Mouse (Mus musculus) embryonic stem cell, embryonic (primary cell): Measurements from ENCODE around the gene Bzw2.

ENCODE experiments used
- CTCF ChIA-PET, 4 experiments: fragments of 300-600 bp in 2 of 4; fragments of 350-600 bp in 2 of 4; sonication (Branson Sonifier 250); formaldehyde crosslinking; loops; one replicate each; lab custom pipeline; 2022; ENCODE audit warnings: inconsistent platforms in 2 of 4; lab: Charles Lee
- POLR2A ChIA-PET, 4 experiments: fragments of 300-600 bp in 2 of 4; fragments of 350-600 bp in 2 of 4; sonication (Branson Sonifier 250); formaldehyde crosslinking; loops; one replicate each; lab custom pipeline; 2022; ENCODE audit warnings: antibody characterized with exemption in 4 of 4, inconsistent platforms in 1 of 4; lab: Charles Lee

The Bzw2 gene

GRCm38 (mm10) chr12:36108442-36108841, 49.4 kb downstream of the Bzw2 start:
- CTCF ChIA-PET: interaction anchor here in 2 of 4 experiments (0.5 to 1.4 kb wide), 4 partner anchors 10 to 212 kb away, joined by 3 to 4 read pairs (median 3); no protein-coding TSS in a partner anchor

GRCm38 (mm10) chr12:36103592-36103910, 54.3 kb downstream of the Bzw2 start:
- ChIA-PET POLR2A (interaction anchor here in 1 of 4 experiments (0.6 to 1.3 kb wide), 4 partner anchors 8 to 571 kb away, joined by 3 to 4 read pairs (median 3); no protein-coding TSS in a partner anchor), CTCF (no interaction called here)

More at GRCm38 (mm10) chr12:36108442-36108841, 49.4 kb downstream of the Bzw2 start:
- POLR2A ChIA-PET: interaction anchor here in 3 of 4 experiments (0.6 to 1.5 kb wide), 4 partner anchors 10 to 49 kb away, joined by 3 to 7 read pairs (median 3); partner anchors contain the start of genes Ankmy2 (in 2 of the 3) and Bzw2 (in 1 of the 3)

DNA sequence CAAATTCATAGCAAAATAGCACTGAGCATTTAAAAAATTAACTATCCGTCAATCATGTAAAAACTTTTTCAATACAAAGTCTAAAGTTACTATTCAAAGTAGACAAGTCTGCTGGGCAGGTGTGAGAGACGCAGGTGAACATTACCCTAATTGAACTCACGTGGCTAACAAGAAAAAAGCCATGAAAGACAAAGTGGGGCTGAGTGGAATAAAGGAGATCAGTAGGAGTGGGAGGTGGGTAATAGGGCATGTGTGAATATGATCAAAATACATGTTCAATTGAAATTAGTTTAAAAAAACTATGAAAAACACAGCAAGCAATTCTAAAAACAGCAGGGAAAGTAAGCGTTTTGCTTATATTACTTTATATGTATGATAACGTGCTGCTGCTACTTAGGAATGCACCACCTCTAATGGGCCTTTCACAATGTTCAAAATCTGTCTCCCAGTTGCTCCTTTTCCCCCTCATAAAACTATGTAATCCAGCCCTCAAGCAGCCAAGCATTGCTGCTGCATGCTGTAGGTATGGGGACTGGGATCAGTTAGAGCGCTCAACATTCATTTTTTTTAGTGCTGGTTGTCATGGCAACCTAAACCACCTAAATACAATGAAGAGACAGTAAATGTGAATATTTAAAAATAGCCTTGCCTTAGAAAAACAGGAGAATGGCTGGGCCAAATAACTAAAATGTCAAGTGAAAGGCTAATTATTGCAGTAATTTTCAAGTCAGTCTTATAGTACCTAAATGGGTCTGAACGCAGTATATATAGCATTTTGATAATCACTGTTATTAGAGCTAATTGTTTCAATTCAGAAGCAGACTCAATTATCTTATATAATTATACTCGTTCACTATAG, 54.9 kb downstream of the Bzw2 start:
- ChIA-PET CTCF (no interaction called here), POLR2A (interaction anchor here in 1 of 4 experiments (1.0 to 1.1 kb wide), 2 partner anchors 9 to 21 kb away, joined by 3 read pairs; no protein-coding TSS in a partner anchor)

- CTCF ChIA-PET: no interaction called here
- POLR2A ChIA-PET: no interaction called here
Measured at GRCm38 (mm10) chr12:36095371-36095880, 62.5 kb downstream of the Bzw2 start.

DNA sequence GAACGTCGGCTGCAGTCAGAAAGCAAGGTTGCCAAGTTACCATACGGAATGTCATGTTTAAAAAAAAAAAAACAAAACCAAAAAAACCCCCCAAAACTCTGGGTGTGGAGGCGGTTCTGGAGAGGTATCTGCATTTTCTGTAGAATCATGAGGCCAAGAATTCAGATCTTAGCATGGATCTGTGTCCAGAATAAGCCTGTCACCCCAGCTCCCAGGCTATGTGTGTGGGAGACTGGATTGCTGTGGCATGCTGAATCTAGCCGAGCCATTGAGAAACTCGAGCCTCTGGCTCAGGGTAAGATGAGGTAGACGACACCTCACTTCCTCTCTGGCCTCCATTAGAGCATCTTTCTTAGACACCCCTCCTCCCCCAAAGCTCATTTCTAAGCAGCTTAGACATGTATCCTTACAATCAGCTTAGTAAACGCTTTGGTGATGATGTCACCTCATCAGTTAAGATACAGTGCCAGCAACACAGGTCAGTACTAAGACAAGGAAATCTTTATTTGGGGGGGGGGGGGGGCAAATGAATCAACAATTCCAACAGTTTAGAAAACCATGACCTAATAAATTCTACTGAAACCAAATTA, 64.7 kb downstream of the Bzw2 start:
- ChIA-PET POLR2A (interaction anchor here in 1 of 4 experiments (0.5 kb wide), 1 partner anchor 52 kb away, joined by 4 read pairs; no protein-coding TSS in a partner anchor), CTCF (no interaction called here)

- CTCF ChIA-PET: no interaction called here
- POLR2A ChIA-PET: interaction anchor here in 1 of 4 experiments (1.0 kb wide), 1 partner anchor 26 kb away, joined by 3 read pairs; no protein-coding TSS in a partner anchor
Measured at GRCm38 (mm10) chr12:36091964-36092363, 65.9 kb downstream of the Bzw2 start.

- CTCF ChIA-PET: no interaction called here
- POLR2A ChIA-PET: interaction anchor here in 1 of 4 experiments (1.4 kb wide), 1 partner anchor 42 kb away, joined by 8 read pairs; no protein-coding TSS in a partner anchor
Measured at GRCm38 (mm10) chr12:36089221-36089620, 68.7 kb downstream of the Bzw2 start.

- CTCF ChIA-PET: no interaction called here
- POLR2A ChIA-PET: interaction anchor here in 1 of 4 experiments (1.4 kb wide), 1 partner anchor 42 kb away, joined by 8 read pairs; no protein-coding TSS in a partner anchor
Measured at GRCm38 (mm10) chr12:36088804-36089203, 69.1 kb downstream of the Bzw2 start.

GRCm38 (mm10) chr12:36085380-36085779, 72.5 kb downstream of the Bzw2 start:
- ChIA-PET CTCF (no interaction called here), POLR2A (interaction anchor here in 1 of 4 experiments (1.1 to 1.2 kb wide), 2 partner anchors 19 to 71 kb away, joined by 3 read pairs; partner anchors contain the start of gene Ankmy2)

DNA sequence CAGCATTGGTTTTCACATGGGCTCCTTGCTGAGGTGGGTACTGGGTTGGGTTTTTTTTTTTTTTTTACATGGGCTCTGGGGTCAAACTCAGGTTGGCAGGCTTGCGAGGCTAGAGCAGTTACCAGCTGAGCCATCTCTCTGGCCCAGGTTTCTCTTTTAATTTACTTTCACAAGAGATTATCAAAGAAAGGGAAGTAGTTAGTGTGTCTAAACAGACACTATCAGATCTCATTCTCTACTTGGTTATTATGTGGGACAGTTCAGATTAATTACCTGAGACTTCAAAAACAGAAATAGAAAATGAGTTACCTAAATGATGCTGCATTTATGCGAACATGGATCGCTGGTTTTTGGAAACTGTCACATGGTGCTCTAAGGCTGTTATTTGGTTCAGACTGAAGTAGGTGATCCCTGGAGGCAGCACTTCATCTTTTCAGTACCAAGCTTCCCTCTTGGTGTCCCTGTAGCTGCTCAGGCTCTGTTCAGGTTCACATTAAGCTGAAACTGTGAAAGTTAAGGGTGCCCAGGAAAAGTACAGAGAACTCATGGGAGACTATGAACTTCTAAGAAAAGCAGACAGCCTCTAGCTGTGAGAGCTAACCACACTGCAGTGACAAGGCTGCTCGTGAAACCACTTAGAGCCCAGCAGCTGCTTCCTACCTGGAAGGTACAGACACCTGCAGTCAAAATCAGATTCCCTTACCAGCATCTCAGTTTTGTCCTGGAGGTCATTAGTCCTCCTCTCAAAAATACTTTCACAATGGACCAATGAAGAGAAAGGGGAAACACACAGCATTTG, 79.6 kb downstream of the Bzw2 start:
- ChIA-PET CTCF (no interaction called here), POLR2A (no interaction called here)

DNA sequence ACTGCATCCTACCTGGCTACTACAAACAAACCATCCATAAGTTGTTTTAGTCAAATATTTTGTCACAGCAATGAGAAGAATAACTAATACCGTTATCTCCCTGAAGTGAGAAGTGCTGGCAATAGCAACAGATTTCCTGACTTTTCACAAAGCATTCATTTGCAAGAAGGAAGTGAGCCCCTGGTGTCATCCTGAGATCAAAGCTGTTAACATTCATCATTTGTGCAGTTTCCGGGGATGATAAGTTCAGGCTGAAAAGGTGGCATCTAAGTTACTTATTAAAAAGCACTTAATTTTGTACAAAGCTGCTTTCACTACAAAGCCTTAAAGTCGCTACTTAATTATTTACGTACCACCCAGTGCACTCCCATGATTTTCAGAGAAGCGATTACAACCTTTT, 85.0 kb downstream of the Bzw2 start:
- ChIA-PET CTCF (no interaction called here), POLR2A (interaction anchor here in 1 of 4 experiments (1.2 kb wide), 1 partner anchor 14 kb away, joined by 4 read pairs; no protein-coding TSS in a partner anchor)

DNA sequence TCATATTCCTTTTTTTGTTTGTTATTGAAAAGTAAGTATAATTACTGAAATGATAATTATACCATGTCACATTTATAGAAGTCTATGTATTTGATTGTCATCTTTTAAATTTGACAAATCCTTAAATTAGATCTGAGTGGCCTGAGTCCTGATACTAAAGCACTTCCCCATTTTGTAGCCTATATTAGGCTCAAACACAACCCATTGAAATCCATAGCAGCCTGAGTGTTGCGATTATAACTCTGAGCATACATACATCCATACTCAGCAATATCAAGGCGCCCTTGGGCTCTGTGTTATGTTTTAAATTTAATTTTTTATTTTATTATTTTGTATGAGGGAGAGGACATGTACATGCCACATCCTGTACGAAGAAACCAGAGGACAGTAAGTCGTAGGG, 87.6 kb downstream of the Bzw2 start:
- CTCF ChIA-PET: no interaction called here
- POLR2A ChIA-PET: no interaction called here

DNA sequence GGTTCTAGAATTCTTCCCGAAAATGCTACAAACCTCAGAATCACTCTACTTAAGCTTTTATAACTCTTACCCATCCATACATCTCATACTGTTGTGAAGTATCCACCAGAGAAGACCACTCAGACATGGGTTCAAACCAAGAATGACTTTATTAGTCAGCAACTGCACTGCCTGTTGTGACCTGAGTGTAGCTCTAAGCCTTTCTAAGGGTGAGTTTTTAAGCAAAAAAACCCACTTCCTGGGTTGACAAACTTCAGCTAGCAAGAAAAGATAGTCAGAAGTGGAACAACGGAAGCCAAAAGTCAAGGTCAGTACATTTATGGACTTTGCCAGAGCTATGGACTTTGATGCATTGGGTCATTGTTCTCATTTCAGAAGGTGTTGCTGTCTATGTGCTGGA, 90.3 kb downstream of the Bzw2 start:
- ChIA-PET POLR2A (interaction anchor here in 1 of 4 experiments (1.7 kb wide), 1 partner anchor 10 kb away, joined by 5 read pairs; no protein-coding TSS in a partner anchor), CTCF (no interaction called here)

DNA sequence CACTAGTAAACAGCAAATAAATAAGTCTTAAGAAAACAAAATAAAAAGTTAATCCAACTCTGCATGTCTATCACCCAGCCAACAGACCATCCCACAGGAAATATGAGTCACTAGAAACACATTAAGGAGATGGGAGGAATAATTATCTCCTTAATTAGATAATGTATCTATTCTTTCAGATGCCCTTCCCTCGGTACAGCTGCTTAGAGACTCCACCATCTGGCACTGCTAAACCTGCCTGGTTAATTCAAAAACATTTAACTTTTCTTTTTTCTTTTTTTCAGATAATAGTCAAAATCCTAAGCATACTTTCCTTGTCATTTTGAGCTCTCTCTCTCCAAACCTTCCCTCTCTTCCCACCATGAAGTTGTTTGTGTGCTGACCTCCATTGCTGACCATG, 92.0 kb downstream of the Bzw2 start:
- ChIA-PET CTCF (no interaction called here), POLR2A (interaction anchor here in 1 of 4 experiments (0.5 to 1.7 kb wide), 3 partner anchors 8 to 26 kb away, joined by 3 to 5 read pairs (median 4); no protein-coding TSS in a partner anchor)

DNA sequence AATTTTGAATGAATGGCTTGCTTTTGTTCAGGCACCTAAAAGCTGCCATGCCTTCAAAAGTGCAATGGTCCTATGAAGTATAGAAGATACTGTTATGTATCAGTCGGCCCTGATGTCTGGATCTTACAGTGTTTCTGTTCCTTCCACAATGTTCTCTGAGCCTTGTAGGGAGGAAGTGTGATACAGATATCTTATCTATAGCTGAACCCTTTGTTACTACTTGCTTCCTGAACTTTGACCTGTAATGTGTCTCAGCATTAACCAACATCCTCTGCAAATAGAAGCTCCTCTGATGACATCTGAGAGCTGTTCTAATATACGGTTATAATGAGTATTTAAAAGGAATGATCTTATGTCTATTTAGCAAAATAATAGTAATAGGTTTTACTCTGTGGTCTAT, 100.2 kb downstream of the Bzw2 start:
- CTCF ChIA-PET: interaction anchor here in 1 of 4 experiments (0.6 kb wide), 1 partner anchor 554 kb away, joined by 3 read pairs; no protein-coding TSS in a partner anchor
- POLR2A ChIA-PET: interaction anchor here in 1 of 4 experiments (0.6 to 1.4 kb wide), 2 partner anchors 9 to 822 kb away, joined by 3 to 5 read pairs; no protein-coding TSS in a partner anchor

GRCm38 (mm10) chr12:36050276-36050675, 107.6 kb downstream of the Bzw2 start:
- POLR2A ChIA-PET: interaction anchor here in 1 of 4 experiments (0.7 kb wide), 1 partner anchor 9 kb away, joined by 5 read pairs; no protein-coding TSS in a partner anchor
- CTCF ChIA-PET: no interaction called here

- ChIA-PET CTCF (no interaction called here), POLR2A (no interaction called here)
Measured at GRCm38 (mm10) chr12:36047593-36047992, 110.3 kb downstream of the Bzw2 start.

GRCm38 (mm10) chr12:36046196-36046595, 111.7 kb downstream of the Bzw2 start:
- ChIA-PET POLR2A (interaction anchor here in 1 of 4 experiments (0.6 to 1.2 kb wide), 2 partner anchors 26 to 360 kb away, joined by 3 read pairs; no protein-coding TSS in a partner anchor), CTCF (no interaction called here)
